Mouse (Mus musculus) neural tube, embryonic 11.5 days (tissue): ENCODE results near the gene Trim23. TPM values are rescaled to one million over a fixed set of nuclear protein-coding genes. Genes with fewer than 3 reads are reported as not detected.
"Not testable (repeated sequence)": the region's sequence is repeated elsewhere in the genome, so short reads cannot be mapped to it uniquely, and the experiment has no call there.

Experiments
- ATAC-seq: fragments of 200-750 bp; cut with Nextera tagmentation; 2 replicates; pipeline ENCODE4 v1.8.0; 2017; ENCODE audit warnings: moderate number of reproducible peaks, mild to moderate bottlenecking, moderate TSS enrichment, moderate library complexity; ENCODE audit not compliant: insufficient read depth, low FRiP score, low TSS enrichment
- DNase-seq: peaks from one replicate; pipeline ENCODE4 v3.0.0-alpha.2; 2015; ENCODE audit warnings: low spot score
- H3K27ac ChIP-seq: fragments of 300-500 bp; sonication (generic); 2 replicates; pipeline ENCODE4 v1.5.1; 2014; ENCODE audit warnings: low read depth, mild to moderate bottlenecking, low read length
- H3K27me3 ChIP-seq: fragments of 300-500 bp; sonication (generic); 2 replicates; pipeline ENCODE4 v1.6.1; 2014; ENCODE audit warnings: mild to moderate bottlenecking, low read length, mixed read lengths; ENCODE audit not compliant: control insufficient read depth, insufficient read depth
- H3K36me3 ChIP-seq: fragments of 300-500 bp; sonication (generic); 2 replicates; pipeline ENCODE4 v1.6.1; 2014; ENCODE audit warnings: mild to moderate bottlenecking, low read length, moderate library complexity, mixed read lengths; ENCODE audit not compliant: control insufficient read depth, insufficient read depth
- H3K4me1 ChIP-seq: fragments of 300-500 bp; sonication (generic); 2 replicates; pipeline ENCODE4 v1.6.1; 2014; ENCODE audit warnings: low read length, mixed read lengths; ENCODE audit not compliant: control insufficient read depth, insufficient read depth
- H3K4me2 ChIP-seq: fragments of 300-500 bp; sonication (generic); 2 replicates; pipeline ENCODE4 v1.6.1; 2014; ENCODE audit warnings: low read depth, mild to moderate bottlenecking, moderate library complexity
- H3K4me3 ChIP-seq: fragments of 300-500 bp; sonication (generic); 2 replicates; pipeline ENCODE4 v1.5.1; 2014; ENCODE audit warnings: low read depth, low read length
- H3K9ac ChIP-seq: fragments of 300-500 bp; sonication (generic); 2 replicates; pipeline ENCODE4 v1.6.1; 2014; ENCODE audit warnings: mild to moderate bottlenecking, low read length
- H3K9me3 ChIP-seq: fragments of 300-500 bp; sonication (generic); 2 replicates; pipeline ENCODE4 v1.6.1; 2016; ENCODE audit warnings: low read length; ENCODE audit not compliant: control insufficient read depth
- WGBS: fragments of 180-500 bp; shearing (Covaris S2); extraction: QIAGEN DNeasy Blood & Tissue Kit; methylation state at CpG from one replicate; pipeline ENCODE4 v1.1.7; 2014; 5-methylcytosine and 5-hydroxymethylcytosine counted together
- polyA plus RNA-seq: library from polyadenylated mRNA; unstranded; fragments of >200 nt; fragmentation: Nextera tagmentation; extraction: Ambion mirVana; gene quantifications from 2 replicates; pipeline ENCODE4 v1.2.1, GENCODE M21; 2014

The Trim23 gene
- polyA plus RNA-seq, 1 experiment from 2014 or later = 25.2 TPM

GRCm38 (mm10) chr13:104155686-104156085 is 22.9 kb upstream of the Trim23 start:
- Histone ChIP-seq H3K27me3 (no peaks in the 10 kb centered on the region), H3K4me1 (no peaks in the 10 kb centered on the region), H3K4me2 (no peak overlapping the region), H3K27ac (no peak overlapping the region), H3K9ac (no peak overlapping the region), H3K4me3 (no peak overlapping the region), H3K9me3 (no peaks in the 10 kb centered on the region), H3K36me3 (no peaks in the 10 kb centered on the region)
- DNase-seq = no peak
- ATAC-seq = no peak
- 86% methylated on average over 1 of the region's 1 CpGs for WGBS

- Histone ChIP-seq H3K27ac (no peak overlapping the region), H3K9ac (no peak overlapping the region), H3K4me2 (no peak overlapping the region), H3K4me1 (0 out of 2 replicates have a peak, but pooled peaks cover 3% of the 10 kb centered on the region), H3K4me3 (no peak overlapping the region), H3K36me3 (peaks cover 6% of the 10 kb centered on the region; the same call in 1 of the 2 replicates), H3K27me3 (no peaks in the 10 kb centered on the region), H3K9me3 (no peaks in the 10 kb centered on the region)
- ATAC-seq = no peak
- WGBS = 94% methylated on average over 5 of the region's 5 CpGs
- no peak for DNase-seq
Measured at GRCm38 (mm10) chr13:104171711-104172110, 6.9 kb upstream of the Trim23 start.

GRCm38 (mm10) chr13:104172498-104172897 is 6.1 kb upstream of the Trim23 start:
- Histone ChIP-seq H3K4me1 (0 out of 2 replicates have a peak, but pooled peaks cover 5% of the 10 kb centered on the region), H3K9ac (no peak overlapping the region), H3K4me2 (no peak overlapping the region), H3K4me3 (no peak overlapping the region), H3K36me3 (0 out of 2 replicates have a peak, but pooled peaks cover 4% of the 10 kb centered on the region), H3K9me3 (no peaks in the 10 kb centered on the region), H3K27me3 (no peaks in the 10 kb centered on the region), H3K27ac (no peak overlapping the region)
- ATAC-seq (no peak), DNase-seq (no peak)

GRCm38 (mm10) chr13:104176874-104177273 is 1.7 kb upstream of the Trim23 start:
- no peaks in the 10 kb centered on the region for H3K9me3 ChIP-seq
- H3K36me3 ChIP-seq = no peaks in the 10 kb centered on the region
- no peak overlapping the region for H3K27ac ChIP-seq
- no peak overlapping the region for H3K9ac ChIP-seq
- peaks cover 9% of the 10 kb centered on the region; the same call in 1 of the 2 replicates for H3K4me1 ChIP-seq
- DNase-seq (no peak), ATAC-seq (no peak)
- 85% methylated on average over 3 of the region's 3 CpGs for WGBS
- H3K4me2 ChIP-seq = peak overlapping the region; percentile 35
- peak overlapping the region; percentile 9 for H3K4me3 ChIP-seq
- H3K27me3 ChIP-seq = no peaks in the 10 kb centered on the region

- Histone ChIP-seq H3K27me3 (no peaks in the 10 kb centered on the region), H3K27ac (peak within 1 kb of the TSS; percentile 63), H3K4me1 (peaks cover 9% of the 10 kb centered on the region; the same call in 1 of the 2 replicates), H3K9me3 (no peaks in the 10 kb centered on the region), H3K9ac (peak within 1 kb of the TSS; percentile 81), H3K36me3 (no peaks in the 10 kb centered on the region), H3K4me3 (peak within 1 kb of the TSS; percentile 80), H3K4me2 (peak within 1 kb of the TSS; percentile 69)
- WGBS = under 1% methylated on average over 32 of the region's 32 CpGs
- peak; percentile 87 for ATAC-seq
- DNase-seq = peak; percentile 85
Measured at GRCm38 (mm10) chr13:104177796-104178649, 574 bp upstream of the Trim23 start, which contains the start of gene Trappc13. TSS of gene Trappc13 (minus strand) at chr13:104178469.

GRCm38 (mm10) chr13:104179176-104179888 is 735 bp downstream of the Trim23 start:
- WGBS = 23% methylated on average over 13 of the region's 13 CpGs

GRCm38 (mm10) chr13:104187357-104187756 is 8.8 kb downstream of the Trim23 start:
- Histone ChIP-seq H3K9ac (no peak overlapping the region), H3K36me3 (0 out of 2 replicates have a peak, but pooled peaks cover 4% of the 10 kb centered on the region), H3K9me3 (no peaks in the 10 kb centered on the region), H3K27me3 (no peaks in the 10 kb centered on the region), H3K4me1 (no peaks in the 10 kb centered on the region), H3K4me3 (no peak overlapping the region), H3K4me2 (no peak overlapping the region), H3K27ac (no peak overlapping the region)
- no peak for DNase-seq
- ATAC-seq = no peak
- WGBS = 86% methylated on average over 4 of the region's 4 CpGs

More at GRCm38 (mm10) chr13:104179176-104179888, 735 bp downstream of the Trim23 start:
- peak overlapping the region; percentile 80 for H3K9ac ChIP-seq
- DNase-seq = no peak
- no peaks in the 10 kb centered on the region for H3K36me3 ChIP-seq
- no peaks in the 10 kb centered on the region for H3K27me3 ChIP-seq
- no peak for ATAC-seq
- no peak overlapping the region; the same call in 1 of the 2 replicates for H3K27ac ChIP-seq
- peak overlapping the region; percentile 49 for H3K4me2 ChIP-seq
- H3K4me3 ChIP-seq = peak overlapping the region; percentile 80
- no peaks in the 10 kb centered on the region for H3K9me3 ChIP-seq
- peaks cover 9% of the 10 kb centered on the region; the same call in 1 of the 2 replicates for H3K4me1 ChIP-seq

- H3K27me3 ChIP-seq, ATAC-seq, H3K4me2 ChIP-seq, H3K27ac ChIP-seq, H3K9ac ChIP-seq, H3K9me3 ChIP-seq, H3K4me1 ChIP-seq, DNase-seq, H3K36me3 ChIP-seq, H3K4me3 ChIP-seq: not testable (repeated sequence)
Measured at GRCm38 (mm10) chr13:104195891-104196290, 17.3 kb downstream of the Trim23 start.
